Mouse (Mus musculus) frontal cortex, adult 2 months (tissue): ENCODE data around the gene Xbp1. TPM values are rescaled to one million over a fixed set of nuclear protein-coding genes. Genes with fewer than 3 reads are reported as not detected.
A peak's percentile ranks its signal among the peaks of the same experiment; 100 is the strongest.
"Not testable (repeated sequence)": the region's sequence is repeated elsewhere in the genome, so short reads cannot be mapped to it uniquely, and the experiment has no call there.

Experiments
- DNase-seq, 2 experiments: peaks; one replicate each; pipeline ENCODE4 v3.0.0; 2022; ENCODE audit warnings: low spot score in 1 of 2; ENCODE audit errors: extremely low spot score in 1 of 2
- polyA plus RNA-seq: library from polyadenylated mRNA; depleted of rRNA; stranded (reverse); fragments of >200 nt; gene quantifications from 2 replicates; pipeline ENCODE4 v1.2.3, GENCODE M21; 2012; rRNA removed

The Xbp1 gene
- polyA plus RNA-seq: 59.8 and 68.6 TPM in 2 replicates

- peak; percentile 95 to 99 for DNase-seq
These were observed at the start of gene Xbp1 for GRCm38 (mm10) chr11:5520412-5521265. Gene Xbp1 (plus strand): TSS chr11:5520659.

GRCm38 (mm10) chr11:5474130-5474529 is 46.3 kb upstream of the Xbp1 start:
- peak; percentile 28 to 89 for DNase-seq

- not testable (repeated sequence) for DNase-seq
These were observed 44.8 kb upstream of the Xbp1 start for GRCm38 (mm10) chr11:5475556-5476118.

- no peak for DNase-seq
These were observed 43.7 kb upstream of the Xbp1 start for GRCm38 (mm10) chr11:5476806-5477205.

- DNase-seq: no peak
These were observed 42.3 kb upstream of the Xbp1 start for GRCm38 (mm10) chr11:5478193-5478592.

GRCm38 (mm10) chr11:5478831-5479230 is 41.6 kb upstream of the Xbp1 start:
- DNase-seq: no peak

- DNase-seq: no peak
These were observed 37.9 kb upstream of the Xbp1 start for GRCm38 (mm10) chr11:5482581-5482980.

- peak; percentile 56 to 93 for DNase-seq
These were observed 35.1 kb upstream of the Xbp1 start for GRCm38 (mm10) chr11:5485193-5486011.

- DNase-seq: not testable (repeated sequence)
These were observed 31.0 kb upstream of the Xbp1 start for GRCm38 (mm10) chr11:5489433-5489832.

GRCm38 (mm10) chr11:5490989-5491656 is 29.3 kb upstream of the Xbp1 start:
- DNase-seq: no peak

- DNase-seq: no peak
These were observed 28.5 kb upstream of the Xbp1 start for GRCm38 (mm10) chr11:5491912-5492311.

- DNase-seq: no peak
These were observed 26.6 kb upstream of the Xbp1 start for GRCm38 (mm10) chr11:5493869-5494268.

GRCm38 (mm10) chr11:5495286-5495832 is 25.1 kb upstream of the Xbp1 start:
- no peak for DNase-seq

GRCm38 (mm10) chr11:5495906-5496305 is 24.6 kb upstream of the Xbp1 start:
- no peak for DNase-seq

- DNase-seq: no peak
These were observed 23.8 kb upstream of the Xbp1 start for GRCm38 (mm10) chr11:5496559-5497248.

- no peak for DNase-seq
These were observed 22.0 kb upstream of the Xbp1 start for GRCm38 (mm10) chr11:5498422-5498821.

GRCm38 (mm10) chr11:5498931-5499661 is 21.4 kb upstream of the Xbp1 start:
- no peak for DNase-seq

GRCm38 (mm10) chr11:5499961-5500644 is 20.4 kb upstream of the Xbp1 start:
- DNase-seq: no peak
